ENCODE assay signal across 8 mouse cellular contexts in the genomic region with DNA sequence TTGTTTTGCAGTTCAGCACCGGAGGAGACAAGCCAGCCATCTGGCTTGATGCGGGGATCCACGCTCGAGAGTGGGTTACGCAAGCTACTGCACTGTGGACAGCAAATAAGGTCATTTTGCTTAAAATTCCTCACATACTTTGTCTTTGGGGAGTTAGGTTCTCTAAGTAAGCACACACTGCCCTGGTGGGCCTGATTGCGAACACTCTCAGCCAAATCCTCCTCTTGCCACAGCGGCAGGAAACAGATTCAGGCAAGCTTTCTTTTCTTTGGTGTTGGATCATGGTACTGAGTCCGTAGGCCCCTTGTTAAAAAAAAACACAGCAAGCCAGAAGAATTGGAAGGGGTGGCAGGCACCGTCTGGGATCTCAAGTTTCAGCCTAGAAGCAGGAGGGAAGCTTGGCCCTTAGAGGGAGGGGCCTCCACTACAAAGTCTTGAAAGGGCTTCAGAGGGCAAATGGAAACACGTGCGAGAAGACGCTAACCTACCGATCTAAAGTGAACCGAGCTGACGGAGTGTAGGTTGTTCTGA. TPM values are rescaled to one million over a fixed set of nuclear protein-coding genes. Genes with fewer than 3 reads are reported as not detected.
A peak's percentile ranks its signal among the peaks of the same experiment; 100 is the strongest.
DNase-seq lines count a peak whose midpoint lies in the region; ATAC-seq lines count a peak whose summit lies in the region.

No protein-coding gene starts in this region.

- H3K4me2 ChIP-seq in embryonic facial prominence, embryonic 13.5 days = peak overlapping the region; percentile 46
- H3K4me2 ChIP-seq in hindbrain, embryonic 16.5 days (ENCODE audit: low read length) = no peak overlapping the region
- H3K4me2 ChIP-seq in neural tube, embryonic 11.5 days (ENCODE audit: low read depth) = no peak overlapping the region

- DNase-seq in kidney, postnatal 14 days = peak; percentile 15
- no peak for DNase-seq in kidney, adult 9 months
- DNase-seq in neural tube, embryonic 11.5 days (ENCODE audit: low spot score) = peak; percentile 64
- no peak for DNase-seq in right cerebral cortex, postnatal 14 days
- DNase-seq in left cerebral cortex, postnatal 4 days = no peak
- DNase-seq in layer of hippocampus, adult 9-10 months (ENCODE audit: low spot score) = no peak

- 2% methylated on average over 15 of the region's 15 CpGs for WGBS in embryonic facial prominence, embryonic 13.5 days
- 23% methylated on average over 15 of the region's 15 CpGs for WGBS in hindbrain, embryonic 16.5 days
- WGBS in neural tube, embryonic 11.5 days = 15% methylated on average over 15 of the region's 15 CpGs

- peak overlapping the region; percentile 97 for H3K27ac ChIP-seq in embryonic facial prominence, embryonic 13.5 days
- H3K27ac ChIP-seq in hindbrain, embryonic 16.5 days (ENCODE audit: low read depth, low read length) = peak overlapping the region; percentile 69
- peak overlapping the region; percentile 80 for H3K27ac ChIP-seq in neural tube, embryonic 11.5 days (ENCODE audit: low read depth, low read length)

- peaks cover 71% of the 10 kb centered on the region for H3K4me1 ChIP-seq in embryonic facial prominence, embryonic 13.5 days
- peaks cover 26% of the 10 kb centered on the region for H3K4me1 ChIP-seq in hindbrain, embryonic 16.5 days (ENCODE audit: control insufficient read depth, insufficient read depth, low read depth, low read length)
- H3K4me1 ChIP-seq in neural tube, embryonic 11.5 days (ENCODE audit: control insufficient read depth, insufficient read depth, low read length) = peaks cover 24% of the 10 kb centered on the region

- H3K27me3 ChIP-seq in embryonic facial prominence, embryonic 13.5 days = no peaks in the 10 kb centered on the region
- H3K27me3 ChIP-seq in hindbrain, embryonic 16.5 days (replicated peaks; ENCODE audit: control insufficient read depth, insufficient read depth, low read length) = no peaks in the 10 kb centered on the region
- no peaks in the 10 kb centered on the region for H3K27me3 ChIP-seq in neural tube, embryonic 11.5 days (ENCODE audit: control insufficient read depth, insufficient read depth, low read length)

- peak overlapping the region; percentile 40; the same call in 1 of the 2 replicates for H3K9ac ChIP-seq in embryonic facial prominence, embryonic 13.5 days
- no peak overlapping the region for H3K9ac ChIP-seq in hindbrain, embryonic 16.5 days (ENCODE audit: low read depth, low read length)
- H3K9ac ChIP-seq in neural tube, embryonic 11.5 days (ENCODE audit: low read length) = peak overlapping the region; percentile 35

- peak overlapping the region; percentile 12; the same call in 1 of the 2 replicates for H3K4me3 ChIP-seq in embryonic facial prominence, embryonic 13.5 days
- no peak overlapping the region for H3K4me3 ChIP-seq in hindbrain, embryonic 16.5 days (ENCODE audit: low read length)
- no peak overlapping the region for H3K4me3 ChIP-seq in neural tube, embryonic 11.5 days (ENCODE audit: low read depth, low read length)

- H3K9me3 ChIP-seq in embryonic facial prominence, embryonic 13.5 days = no peaks in the 10 kb centered on the region
- H3K9me3 ChIP-seq in hindbrain, embryonic 16.5 days (ENCODE audit: control insufficient read depth, low read length) = no peaks in the 10 kb centered on the region
- H3K9me3 ChIP-seq in neural tube, embryonic 11.5 days (ENCODE audit: control insufficient read depth, low read length) = no peaks in the 10 kb centered on the region

- ATAC-seq in embryonic facial prominence, embryonic 13.5 days (ENCODE audit: insufficient number of reproducible peaks, insufficient read depth, low FRiP score, low TSS enrichment, low read depth) = peak; percentile 72; the same call in 1 of the 2 replicates
- ATAC-seq in hindbrain, embryonic 16.5 days = no peak
- no peak for ATAC-seq in neural tube, embryonic 11.5 days (ENCODE audit: insufficient read depth, low FRiP score, low TSS enrichment)

- intact Hi-C loops in left cerebral cortex, postnatal 4 days (cut with DNase I) = loop anchor here (10.0 kb wide), 1 partner anchor 74 kb away; no protein-coding TSS in a partner anchor

- H3K36me3 ChIP-seq in embryonic facial prominence, embryonic 13.5 days = no peaks in the 10 kb centered on the region
- no peaks in the 10 kb centered on the region for H3K36me3 ChIP-seq in hindbrain, embryonic 16.5 days (ENCODE audit: control insufficient read depth, insufficient read depth, low read length)
- H3K36me3 ChIP-seq in neural tube, embryonic 11.5 days (ENCODE audit: control insufficient read depth, insufficient read depth, low read length) = no peaks in the 10 kb centered on the region

RNA-seq across cellular contexts. Expression of a gene that starts 7.9 kb away (rescaled TPM):
- polyA plus RNA-seq in embryonic facial prominence, embryonic 13.5 days (2015; fragmentation: Nextera tagmentation; extraction: Ambion mirVana) = 6.3 and 6.4 TPM in 2 replicates
- 7.6 and 9.7 TPM in 2 replicates for polyA plus RNA-seq in hindbrain, embryonic 16.5 days (2015; fragmentation: Nextera tagmentation; extraction: Ambion mirVana)
- polyA plus RNA-seq in neural tube, embryonic 11.5 days (2014; fragmentation: Nextera tagmentation; extraction: Ambion mirVana) = 11.3 and 13.1 TPM in 2 replicates
- total RNA-seq in left cerebral cortex, postnatal 4 days (2021) = 1 to 10 TPM; 4.2 to 4.7 TPM

RNA-seq across cellular contexts. Expression of a gene that starts 18.9 kb away (rescaled TPM):
- 0.83 and 1.4 TPM in 2 replicates for polyA plus RNA-seq in embryonic facial prominence, embryonic 13.5 days (2015; fragmentation: Nextera tagmentation; extraction: Ambion mirVana)
- 0.84 and 0.85 TPM in 2 replicates for polyA plus RNA-seq in hindbrain, embryonic 16.5 days (2015; fragmentation: Nextera tagmentation; extraction: Ambion mirVana)
- 2.1 and 3.6 TPM in 2 replicates for polyA plus RNA-seq in neural tube, embryonic 11.5 days (2014; fragmentation: Nextera tagmentation; extraction: Ambion mirVana)
- total RNA-seq in left cerebral cortex, postnatal 4 days (2021) = under 1 TPM in 1 of 2 experiments, not detected in 1; 0.24 TPM

RNA-seq across cellular contexts. Expression of a gene that starts 39.6 kb away (rescaled TPM):
- polyA plus RNA-seq in embryonic facial prominence, embryonic 13.5 days (2015; fragmentation: Nextera tagmentation; extraction: Ambion mirVana) = 0.23 TPM in 1 of 2 replicates, not detected in the other
- polyA plus RNA-seq in hindbrain, embryonic 16.5 days (2015; fragmentation: Nextera tagmentation; extraction: Ambion mirVana) = 0.15 and 0.19 TPM in 2 replicates
- 0.40 and 1.1 TPM in 2 replicates for polyA plus RNA-seq in neural tube, embryonic 11.5 days (2014; fragmentation: Nextera tagmentation; extraction: Ambion mirVana)
- 1 to 10 TPM in 1 of 2 experiments, under 1 TPM in 1; 0.56 to 1.2 TPM for total RNA-seq in left cerebral cortex, postnatal 4 days (2021)

RNA-seq across cellular contexts. Expression of a gene that starts 39.7 kb away (rescaled TPM):
- 30.4 and 35.4 TPM in 2 replicates for polyA plus RNA-seq in embryonic facial prominence, embryonic 13.5 days (2015; fragmentation: Nextera tagmentation; extraction: Ambion mirVana)
- polyA plus RNA-seq in hindbrain, embryonic 16.5 days (2015; fragmentation: Nextera tagmentation; extraction: Ambion mirVana) = 25.6 and 31.4 TPM in 2 replicates
- 38.6 and 41.5 TPM in 2 replicates for polyA plus RNA-seq in neural tube, embryonic 11.5 days (2014; fragmentation: Nextera tagmentation; extraction: Ambion mirVana)
- total RNA-seq in left cerebral cortex, postnatal 4 days (2021) = 10 to 100 TPM; 17.7 to 19.7 TPM

Comparison
In these comparisons a context has a peak if more than half of its experiments do, and no peak if none do; other contexts are left out.
1. DNase-seq: peak in kidney, postnatal 14 days (single experiment) and neural tube, embryonic 11.5 days (single experiment); none in kidney, adult 9 months (single experiment), right cerebral cortex, postnatal 14 days (single experiment), left cerebral cortex, postnatal 4 days (single experiment) and layer of hippocampus, adult 9-10 months (single experiment).
2. Peak in every context shown above with its lines, with median percentiles within 50 percentile points of each other: H3K27ac ChIP-seq.